Mouse (Mus musculus): ENCODE results near the gene Maats1. TPM values are rescaled to one million over a fixed set of nuclear protein-coding genes. Genes with fewer than 3 reads are reported as not detected.

Gene Maats1
- polyA plus RNA-seq, 1 experiment from 2014 or later = 0.32 TPM

GRCm38 (mm10) chr16:38306571-38307220, 35.2 kb downstream of the Maats1 start:
- Histone ChIP-seq H3K27me3 (no peaks in the 10 kb centered on the region), H3K27ac (0 out of 2 replicates have a peak overlapping the region, but pooled peaks have one; percentile 31), H3K4me2 (replicated peaks) (no peak overlapping the region), H3K9ac (no peak overlapping the region), H3K36me3 (no peaks in the 10 kb centered on the region), H3K4me3 (no peak overlapping the region), H3K9me3 (no peaks in the 10 kb centered on the region), H3K4me1 (peaks cover 18% of the 10 kb centered on the region; the same call in 1 of the 2 replicates)
- 38% methylated on average over 18 of the region's 18 CpGs for WGBS
- 0 out of 2 replicates have a peak, but pooled peaks have one; percentile 30 for ATAC-seq (ENCODE audit: insufficient number of reproducible peaks, insufficient read depth, low FRiP score, low TSS enrichment)

- ATAC-seq (ENCODE audit: insufficient number of reproducible peaks, insufficient read depth, low FRiP score, low TSS enrichment) = no peak
- Histone ChIP-seq H3K9ac (no peak overlapping the region), H3K4me1 (peaks cover 19% of the 10 kb centered on the region; the same call in 1 of the 2 replicates), H3K27ac (no peak overlapping the region), H3K4me2 (replicated peaks) (no peak overlapping the region), H3K9me3 (no peaks in the 10 kb centered on the region), H3K36me3 (no peaks in the 10 kb centered on the region), H3K27me3 (no peaks in the 10 kb centered on the region), H3K4me3 (no peak overlapping the region)
- WGBS = 76% methylated on average over 17 of the region's 17 CpGs
Measured at GRCm38 (mm10) chr16:38304460-38305194, 37.3 kb downstream of the Maats1 start.

- Histone ChIP-seq H3K4me3 (no peak overlapping the region), H3K4me1 (peaks cover 16% of the 10 kb centered on the region; the same call in 1 of the 2 replicates), H3K9me3 (no peaks in the 10 kb centered on the region), H3K27me3 (no peaks in the 10 kb centered on the region), H3K4me2 (replicated peaks) (no peak overlapping the region), H3K36me3 (no peaks in the 10 kb centered on the region), H3K27ac (no peak overlapping the region), H3K9ac (no peak overlapping the region)
- 87% methylated on average over 13 of the region's 13 CpGs for WGBS
- no peak for ATAC-seq (ENCODE audit: insufficient number of reproducible peaks, insufficient read depth, low FRiP score, low TSS enrichment)
Measured at GRCm38 (mm10) chr16:38302367-38302766, 39.6 kb downstream of the Maats1 start.

- Histone ChIP-seq H3K9me3 (no peaks in the 10 kb centered on the region), H3K27ac (no peak overlapping the region), H3K27me3 (no peaks in the 10 kb centered on the region), H3K36me3 (no peaks in the 10 kb centered on the region), H3K9ac (no peak overlapping the region), H3K4me3 (no peak overlapping the region), H3K4me1 (0 out of 2 replicates have a peak, but pooled peaks cover 7% of the 10 kb centered on the region), H3K4me2 (replicated peaks) (no peak overlapping the region)
- ATAC-seq (ENCODE audit: insufficient number of reproducible peaks, insufficient read depth, low FRiP score, low TSS enrichment) = no peak
- WGBS = 79% methylated on average over 6 of the region's 6 CpGs
Measured at GRCm38 (mm10) chr16:38298410-38298809, 43.5 kb downstream of the Maats1 start.

GRCm38 (mm10) chr16:38295349-38295930, 46.5 kb downstream of the Maats1 start:
- Histone ChIP-seq H3K36me3 (no peaks in the 10 kb centered on the region), H3K4me3 (no peak overlapping the region), H3K9ac (no peak overlapping the region), H3K27me3 (no peaks in the 10 kb centered on the region), H3K4me2 (replicated peaks) (no peak overlapping the region), H3K4me1 (no peaks in the 10 kb centered on the region), H3K27ac (no peak overlapping the region), H3K9me3 (no peaks in the 10 kb centered on the region)
- WGBS = 48% methylated on average over 5 of the region's 5 CpGs
- no peak for ATAC-seq (ENCODE audit: insufficient number of reproducible peaks, insufficient read depth, low FRiP score, low TSS enrichment)

GRCm38 (mm10) chr16:38294685-38295348, 47.1 kb downstream of the Maats1 start, which contains the start of gene Nr1i2:
Nr1i2 (minus strand) TSS chr16:38294824.
- H3K4me3 ChIP-seq = no peak within 1 kb of the TSS
- no peak within 1 kb of the TSS for H3K9ac ChIP-seq
- WGBS = 68% methylated on average over 7 of the region's 7 CpGs
- no peaks in the 10 kb centered on the region for H3K36me3 ChIP-seq
- no peak within 1 kb of the TSS for H3K27ac ChIP-seq
- H3K4me1 ChIP-seq = no peaks in the 10 kb centered on the region
- no peaks in the 10 kb centered on the region for H3K27me3 ChIP-seq
- no peaks in the 10 kb centered on the region for H3K9me3 ChIP-seq
- no peak for ATAC-seq (ENCODE audit: insufficient number of reproducible peaks, insufficient read depth, low FRiP score, low TSS enrichment)
- no peak within 1 kb of the TSS for H3K4me2 ChIP-seq (replicated peaks)

GRCm38 (mm10) chr16:38290151-38290550, 51.8 kb downstream of the Maats1 start:
- no peak overlapping the region for H3K27ac ChIP-seq
- no peak for ATAC-seq (ENCODE audit: insufficient number of reproducible peaks, insufficient read depth, low FRiP score, low TSS enrichment)
- WGBS = 76% methylated on average over 2 of the region's 2 CpGs
- H3K27me3 ChIP-seq = no peaks in the 10 kb centered on the region
- no peaks in the 10 kb centered on the region for H3K36me3 ChIP-seq
- no peaks in the 10 kb centered on the region for H3K9me3 ChIP-seq
- no peak overlapping the region for H3K4me2 ChIP-seq (replicated peaks)
- no peak overlapping the region for H3K4me3 ChIP-seq
- H3K9ac ChIP-seq = no peak overlapping the region
- peaks cover 12% of the 10 kb centered on the region; the same call in 1 of the 2 replicates for H3K4me1 ChIP-seq

- WGBS = 9% methylated on average over 6 of the region's 6 CpGs
- no peaks in the 10 kb centered on the region for H3K36me3 ChIP-seq
- H3K9me3 ChIP-seq = no peaks in the 10 kb centered on the region
- H3K4me1 ChIP-seq = peaks cover 12% of the 10 kb centered on the region; the same call in 1 of the 2 replicates
- H3K9ac ChIP-seq = no peak overlapping the region
- H3K27me3 ChIP-seq = no peaks in the 10 kb centered on the region
- no peak overlapping the region for H3K4me2 ChIP-seq (replicated peaks)
- no peak overlapping the region for H3K27ac ChIP-seq
- no peak overlapping the region for H3K4me3 ChIP-seq
- ATAC-seq (ENCODE audit: insufficient number of reproducible peaks, insufficient read depth, low FRiP score, low TSS enrichment) = no peak
Measured at GRCm38 (mm10) chr16:38288851-38289250, 53.1 kb downstream of the Maats1 start.

GRCm38 (mm10) chr16:38287762-38288161, 54.2 kb downstream of the Maats1 start:
- H3K9ac ChIP-seq = no peak overlapping the region
- no peak overlapping the region for H3K4me3 ChIP-seq
- H3K4me1 ChIP-seq = peaks cover 12% of the 10 kb centered on the region; the same call in 1 of the 2 replicates
- H3K36me3 ChIP-seq = no peaks in the 10 kb centered on the region
- no peak overlapping the region for H3K4me2 ChIP-seq (replicated peaks)
- H3K27me3 ChIP-seq = no peaks in the 10 kb centered on the region
- H3K9me3 ChIP-seq = no peaks in the 10 kb centered on the region
- WGBS = 74% methylated on average over 3 of the region's 3 CpGs
- ATAC-seq (ENCODE audit: insufficient number of reproducible peaks, insufficient read depth, low FRiP score, low TSS enrichment) = no peak
- no peak overlapping the region for H3K27ac ChIP-seq

- no peaks in the 10 kb centered on the region for H3K27me3 ChIP-seq
- peaks cover 12% of the 10 kb centered on the region; the same call in 1 of the 2 replicates for H3K4me1 ChIP-seq
- WGBS = 56% methylated on average over 6 of the region's 6 CpGs
- ATAC-seq (ENCODE audit: insufficient number of reproducible peaks, insufficient read depth, low FRiP score, low TSS enrichment) = no peak
- no peaks in the 10 kb centered on the region for H3K36me3 ChIP-seq
- H3K4me3 ChIP-seq = no peak overlapping the region
- no peak overlapping the region for H3K9ac ChIP-seq
- no peaks in the 10 kb centered on the region for H3K9me3 ChIP-seq
- H3K27ac ChIP-seq = no peak overlapping the region
- H3K4me2 ChIP-seq (replicated peaks) = no peak overlapping the region
Measured at GRCm38 (mm10) chr16:38287357-38287756, 54.6 kb downstream of the Maats1 start.

- no peaks in the 10 kb centered on the region for H3K9me3 ChIP-seq
- no peak for ATAC-seq (ENCODE audit: insufficient number of reproducible peaks, insufficient read depth, low FRiP score, low TSS enrichment)
- no peaks in the 10 kb centered on the region for H3K27me3 ChIP-seq
- 73% methylated on average over 4 of the region's 4 CpGs for WGBS
- no peak overlapping the region for H3K4me2 ChIP-seq (replicated peaks)
- H3K4me3 ChIP-seq = no peak overlapping the region
- no peak overlapping the region for H3K27ac ChIP-seq
- no peak overlapping the region for H3K9ac ChIP-seq
- peaks cover 12% of the 10 kb centered on the region; the same call in 1 of the 2 replicates for H3K4me1 ChIP-seq
- no peaks in the 10 kb centered on the region for H3K36me3 ChIP-seq
Measured at GRCm38 (mm10) chr16:38286541-38286940, 55.4 kb downstream of the Maats1 start.
